ENCODE assay signal across 28 mouse cellular contexts in the genomic region with DNA sequence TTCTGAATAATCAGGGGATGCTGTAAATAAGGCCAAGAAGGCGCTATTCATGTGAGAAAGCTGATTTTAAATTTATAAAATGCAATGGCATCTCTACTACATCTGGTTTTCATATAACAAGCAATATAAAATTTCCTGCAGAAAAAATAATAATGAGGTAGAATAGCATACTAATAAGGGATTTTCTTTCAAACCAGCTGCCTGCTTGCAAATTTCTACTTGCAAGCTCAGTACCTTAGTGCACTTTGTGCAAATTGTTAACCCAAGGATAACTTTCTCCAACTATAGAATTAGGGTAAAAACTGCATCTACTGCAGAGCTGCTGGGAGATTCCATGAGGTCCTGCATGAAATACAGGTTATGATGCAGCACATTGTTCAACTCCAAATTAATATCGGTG. TPM values are rescaled to one million over a fixed set of nuclear protein-coding genes. Genes with fewer than 3 reads are reported as not detected.
DNase-seq lines count a peak whose midpoint lies in the region; ATAC-seq and TF ChIP-seq lines count a peak whose summit lies in the region.
"Had no signal": no experiment of that assay in that cellular context is flagged by ENCODE, and none has a peak within 500 bp of the region (broad histone marks: within the 10 kb centered on the region; RNA-seq: fewer than 3 reads in every experiment).

No protein-coding gene starts in this region.

- no peaks in the 10 kb centered on the region for H3K27me3 ChIP-seq in embryonic facial prominence, embryonic 12.5 days
- H3K27me3 ChIP-seq in embryonic facial prominence, embryonic 10.5 days (replicated peaks; ENCODE audit: low read depth, poor library complexity, severe bottlenecking) = no peaks in the 10 kb centered on the region
- no peaks in the 10 kb centered on the region for H3K27me3 ChIP-seq in embryonic facial prominence, embryonic 13.5 days
- H3K27me3 ChIP-seq in limb, embryonic 15.5 days = no peaks in the 10 kb centered on the region
- H3K27me3 ChIP-seq: CH12.LX; heart, embryonic 12.5 days; heart, embryonic 15.5 days; Patski had no signal

- no peaks in the 10 kb centered on the region for H3K9me3 ChIP-seq in embryonic facial prominence, embryonic 12.5 days
- H3K9me3 ChIP-seq in embryonic facial prominence, embryonic 10.5 days = no peaks in the 10 kb centered on the region
- no peaks in the 10 kb centered on the region for H3K9me3 ChIP-seq in embryonic facial prominence, embryonic 13.5 days
- H3K9me3 ChIP-seq in limb, embryonic 15.5 days = no peaks in the 10 kb centered on the region
- H3K9me3 ChIP-seq: forebrain, embryonic 10.5 days; G1E; heart, embryonic 12.5 days; heart, embryonic 15.5 days had no signal

- peak overlapping the region; percentile 67; the same call in 1 of the 2 replicates for H3K27ac ChIP-seq in embryonic facial prominence, embryonic 12.5 days
- no peak overlapping the region for H3K27ac ChIP-seq in embryonic facial prominence, embryonic 10.5 days (replicated peaks)
- H3K27ac ChIP-seq in embryonic facial prominence, embryonic 13.5 days = peak overlapping the region; percentile 81; the same call in 1 of the 2 replicates
- H3K27ac ChIP-seq in embryonic fibroblast, embryonic 13.5 days (ENCODE audit: insufficient read depth, low read length) = peak overlapping the region; percentile 73; the same call in 1 of the 2 replicates
- H3K27ac ChIP-seq in limb, embryonic 15.5 days = peak overlapping the region; percentile 55; the same call in 1 of the 2 replicates
- H3K27ac ChIP-seq: forebrain, embryonic 10.5 days; gastrocnemius, adult 2 months; heart, embryonic 15.5 days; hindbrain, embryonic 14.5 days; hindbrain, postnatal 0 days had no signal

- no peaks in the 10 kb centered on the region for H3K4me1 ChIP-seq in embryonic facial prominence, embryonic 12.5 days
- H3K4me1 ChIP-seq in embryonic facial prominence, embryonic 10.5 days = 0 out of 2 replicates have a peak, but pooled peaks cover 2% of the 10 kb centered on the region
- peaks cover 11% of the 10 kb centered on the region for H3K4me1 ChIP-seq in embryonic facial prominence, embryonic 13.5 days
- H3K4me1 ChIP-seq in embryonic fibroblast, embryonic 13.5 days (ENCODE audit: control insufficient read depth, insufficient read depth, low read length) = peaks cover 2% of the 10 kb centered on the region; the same call in 1 of the 2 replicates
- H3K4me1 ChIP-seq in limb, embryonic 15.5 days = 0 out of 2 replicates have a peak, but pooled peaks cover 3% of the 10 kb centered on the region
- H3K4me1 ChIP-seq: heart, embryonic 15.5 days had no signal

- TF ChIP-seq POLR2A in embryonic fibroblast, embryonic 13.5 days (IDR thresholded peaks at IDR 0.05; ENCODE audit: low read depth, low read length) = no peak

- no peaks in the 10 kb centered on the region for H3K36me3 ChIP-seq in embryonic facial prominence, embryonic 12.5 days
- H3K36me3 ChIP-seq in embryonic facial prominence, embryonic 10.5 days (replicated peaks) = peaks cover 15% of the 10 kb centered on the region
- no peaks in the 10 kb centered on the region for H3K36me3 ChIP-seq in embryonic facial prominence, embryonic 13.5 days
- no peaks in the 10 kb centered on the region for H3K36me3 ChIP-seq in limb, embryonic 15.5 days
- H3K36me3 ChIP-seq: G1E had no signal

- no peak for TF ChIP-seq CTCF in embryonic fibroblast, embryonic 13.5 days (IDR thresholded peaks at IDR 0.05; ENCODE audit: borderline replicate concordance, insufficient read depth, low read length)

- whole genome bisulfite sequencing in embryonic facial prominence, embryonic 12.5 days = 72% methylated on average over 2 of the region's 2 CpGs
- 86% methylated on average over 2 of the region's 2 CpGs for WGBS in embryonic facial prominence, embryonic 10.5 days
- 55% methylated on average over 2 of the region's 2 CpGs for WGBS in embryonic facial prominence, embryonic 13.5 days
- WGBS in limb, embryonic 15.5 days = 54% methylated on average over 2 of the region's 2 CpGs

- no peak overlapping the region for H3K4me3 ChIP-seq in embryonic facial prominence, embryonic 12.5 days
- no peak overlapping the region for H3K4me3 ChIP-seq in embryonic facial prominence, embryonic 10.5 days
- H3K4me3 ChIP-seq in embryonic facial prominence, embryonic 13.5 days = no peak overlapping the region
- no peak overlapping the region for H3K4me3 ChIP-seq in embryonic fibroblast, embryonic 13.5 days (ENCODE audit: insufficient read depth, low read length)
- no peak overlapping the region for H3K4me3 ChIP-seq in limb, embryonic 15.5 days
- H3K4me3 ChIP-seq: forebrain, embryonic 10.5 days; gastrocnemius, adult 2 months; heart, embryonic 12.5 days; heart, embryonic 15.5 days had no signal

- no peak overlapping the region for H3K9ac ChIP-seq in embryonic facial prominence, embryonic 12.5 days
- no peak overlapping the region for H3K9ac ChIP-seq in embryonic facial prominence, embryonic 13.5 days
- H3K9ac ChIP-seq in limb, embryonic 15.5 days = no peak overlapping the region
- H3K9ac ChIP-seq: forebrain, postnatal 0 days; heart, embryonic 12.5 days; heart, embryonic 15.5 days; hindbrain, embryonic 14.5 days had no signal

- H3K4me2 ChIP-seq in embryonic facial prominence, embryonic 12.5 days (replicated peaks) = no peak overlapping the region
- no peak overlapping the region for H3K4me2 ChIP-seq in embryonic facial prominence, embryonic 13.5 days
- H3K4me2 ChIP-seq in limb, embryonic 15.5 days = no peak overlapping the region
- H3K4me2 ChIP-seq: heart, embryonic 12.5 days; heart, embryonic 15.5 days; hindbrain, embryonic 14.5 days had no signal

- no peak for ATAC-seq in embryonic facial prominence, embryonic 12.5 days (ENCODE audit: insufficient number of reproducible peaks, insufficient read depth, low FRiP score, low TSS enrichment)
- ATAC-seq in embryonic facial prominence, embryonic 13.5 days (ENCODE audit: insufficient number of reproducible peaks, insufficient read depth, low FRiP score, low TSS enrichment, low read depth) = no peak
- no peak for ATAC-seq in limb, embryonic 15.5 days (ENCODE audit: insufficient number of reproducible peaks, low FRiP score, low TSS enrichment, low read depth)
- ATAC-seq in monocyte, adult 5-6 weeks (replicated peaks; ENCODE audit: insufficient number of reproducible peaks, low FRiP score, low TSS enrichment, poor library complexity, severe bottlenecking) = no peak
- ATAC-seq: forebrain, embryonic 14.5 days; forebrain, postnatal 0 days; hindbrain, postnatal 0 days; inflammation-experienced regulatory T-cells, adult 6 months; Patski had no signal

- DNase-seq in embryonic facial prominence, embryonic 10.5 days (ENCODE audit: low spot score) = no peak
- no peak for DNase-seq in heart, postnatal 4 days
- DNase-seq: adrenal gland, postnatal 10 days; adrenal gland, postnatal 36 days; cerebellum, adult 18-20 months; cerebellum, adult 9-10 months; cerebellum, postnatal 14 days; forebrain, postnatal 0 days; gastrocnemius, adult 2 months; gastrocnemius, postnatal 14 days; heart, adult 11 months; heart, postnatal 10 days; heart, postnatal 36 days had no signal

RNA-seq across cellular contexts. Expression of a gene that starts 38.3 kb away (rescaled TPM):
- polyA plus RNA-seq in embryonic facial prominence, embryonic 12.5 days (2016; fragmentation: Nextera tagmentation; extraction: Ambion mirVana) = 60.3 and 66.7 TPM in 2 replicates
- 69.0 and 70.1 TPM in 2 replicates for polyA plus RNA-seq in embryonic facial prominence, embryonic 10.5 days (2016; fragmentation: Nextera tagmentation; extraction: Ambion mirVana)
- 19.6 and 23.9 TPM in 2 replicates for polyA plus RNA-seq in embryonic facial prominence, embryonic 13.5 days (2015; fragmentation: Nextera tagmentation; extraction: Ambion mirVana)
- 3.8 and 4.4 TPM in 2 replicates for polyA plus RNA-seq in embryonic fibroblast, embryonic 13.5 days (2011; ENCODE audit: insufficient read length, low read depth, missing spikeins)
- 21.3 and 28.5 TPM in 2 replicates for polyA plus RNA-seq in limb, embryonic 15.5 days (2015; fragmentation: Nextera tagmentation; extraction: Ambion mirVana)
- 10 to 100 TPM; 10.6 to 15.5 TPM for total RNA-seq in heart, postnatal 4 days (2021)
- not detected in 3 replicates for total RNA-seq in monocyte, adult 5-6 weeks (2017)
- total RNA-seq: G1E had no signal
- polyA plus RNA-seq: Patski had no signal
